Mouse (Mus musculus) forebrain, embryonic 11.5 days (tissue): ENCODE data around the gene Tmem258. TPM values are rescaled to one million over a fixed set of nuclear protein-coding genes. Genes with fewer than 3 reads are reported as not detected.

ENCODE experiments used
- ATAC-seq: fragments of 200-750 bp; cut with Nextera tagmentation; replicated peaks from 2 replicates; pipeline ENCODE4 v1.8.0; 2017; ENCODE audit warnings: moderate TSS enrichment; ENCODE audit not compliant: low FRiP score
- DNase-seq: peaks from one replicate; pipeline ENCODE4 v3.0.0-alpha.2; 2017; ENCODE audit warnings: low spot score
- H3K27ac ChIP-seq: fragments of 300-500 bp; sonication (generic); 2 replicates; pipeline ENCODE4 v1.5.1; 2014; ENCODE audit warnings: low read depth, low read length
- H3K27me3 ChIP-seq: fragments of 300-500 bp; sonication (generic); 2 replicates; pipeline ENCODE4 v1.6.1; 2014; ENCODE audit warnings: mild to moderate bottlenecking, low read length, mixed read lengths; ENCODE audit not compliant: control insufficient read depth, insufficient read depth
- H3K36me3 ChIP-seq: fragments of 300-500 bp; sonication (generic); 2 replicates; pipeline ENCODE4 v1.6.1; 2014; ENCODE audit warnings: mild to moderate bottlenecking, low read length, moderate library complexity, mixed read lengths; ENCODE audit not compliant: control insufficient read depth, insufficient read depth
- H3K4me1 ChIP-seq: fragments of 300-500 bp; sonication (generic); replicated peaks from 2 replicates; pipeline ENCODE4 v1.6.1; 2014; ENCODE audit warnings: low read length, mixed read lengths; ENCODE audit not compliant: control insufficient read depth, insufficient read depth
- H3K4me2 ChIP-seq: fragments of 300-500 bp; sonication (generic); 2 replicates; pipeline ENCODE4 v1.6.1; 2014; ENCODE audit warnings: low read depth, mild to moderate bottlenecking, low read length, moderate library complexity, mixed read lengths; ENCODE audit not compliant: severe bottlenecking
- H3K4me3 ChIP-seq: fragments of 300-500 bp; sonication (generic); 2 replicates; pipeline ENCODE4 v1.5.1; 2014; ENCODE audit warnings: low read depth, low read length
- H3K9ac ChIP-seq: fragments of 300-500 bp; sonication (generic); 2 replicates; pipeline ENCODE4 v1.6.1; 2014; ENCODE audit warnings: low read length
- H3K9me3 ChIP-seq: fragments of 300-500 bp; sonication (generic); 2 replicates; pipeline ENCODE4 v1.6.1; 2016; ENCODE audit warnings: low read length, mixed read lengths; ENCODE audit not compliant: control insufficient read depth
- WGBS: fragments of 180-500 bp; shearing (Covaris S2); extraction: QIAGEN DNeasy Blood & Tissue Kit; methylation state at CpG from one replicate; pipeline ENCODE4 v1.1.7; 2014; 5-methylcytosine and 5-hydroxymethylcytosine counted together
- polyA plus RNA-seq: library from polyadenylated mRNA; unstranded; fragments of >200 nt; fragmentation: Nextera tagmentation; extraction: Ambion mirVana; gene quantifications from 2 replicates; pipeline ENCODE4 v1.2.1, GENCODE M21; 2014

Tmem258 gene
- polyA plus RNA-seq, 1 experiment from 2014 or later: 330 TPM

- Histone ChIP-seq H3K4me1 (no peaks in the 10 kb centered on the region), H3K27me3 (no peaks in the 10 kb centered on the region), H3K27ac (no peak overlapping the region), H3K9me3 (no peaks in the 10 kb centered on the region), H3K4me2 (no peak overlapping the region), H3K9ac (no peak overlapping the region), H3K4me3 (no peak overlapping the region), H3K36me3 (no peaks in the 10 kb centered on the region)
- no peak for DNase-seq
- WGBS: 70% methylated on average over 6 of the region's 6 CpGs
- ATAC-seq: no peak
Measured at GRCm38 (mm10) chr19:10219593-10219992, 15.8 kb downstream of the Tmem258 start.

- no peak overlapping the region for H3K9ac ChIP-seq
- no peak overlapping the region for H3K27ac ChIP-seq
- H3K9me3 ChIP-seq: no peaks in the 10 kb centered on the region
- H3K4me2 ChIP-seq: no peak overlapping the region
- no peaks in the 10 kb centered on the region for H3K27me3 ChIP-seq
- ATAC-seq (no peak), DNase-seq (no peak)
- peaks cover 5% of the 10 kb centered on the region; the same call in 1 of the 2 replicates for H3K4me1 ChIP-seq
- no peaks in the 10 kb centered on the region for H3K36me3 ChIP-seq
- 72% methylated on average over 4 of the region's 4 CpGs for WGBS
- no peak overlapping the region for H3K4me3 ChIP-seq
Measured at GRCm38 (mm10) chr19:10221585-10221984, 17.8 kb downstream of the Tmem258 start.

DNA sequence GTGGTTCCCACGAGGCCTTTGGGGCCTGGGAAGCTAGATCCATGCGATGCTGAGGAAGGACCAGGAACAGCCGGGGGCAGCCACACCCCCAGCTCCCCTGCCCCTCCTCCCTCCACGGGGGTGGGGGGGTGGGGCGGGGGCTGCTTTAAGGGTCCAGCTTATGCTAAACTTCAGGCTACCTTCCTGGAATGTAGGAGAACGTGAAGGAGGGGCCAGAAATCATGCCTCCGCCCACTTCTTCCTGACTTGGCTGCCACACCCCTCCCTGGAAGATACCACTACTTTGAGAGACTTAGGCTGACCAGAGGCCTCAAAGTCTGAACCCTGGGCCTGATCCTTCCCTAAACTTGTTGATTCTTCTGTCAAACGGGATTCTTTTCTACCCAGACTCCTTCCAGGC is 18.8 kb downstream of the Tmem258 start:
- WGBS: 58% methylated on average over 8 of the region's 8 CpGs
- ATAC-seq: no peak
- no peak overlapping the region for H3K9ac ChIP-seq
- no peak overlapping the region for H3K27ac ChIP-seq
- no peaks in the 10 kb centered on the region for H3K9me3 ChIP-seq
- no peaks in the 10 kb centered on the region for H3K27me3 ChIP-seq
- no peak overlapping the region for H3K4me3 ChIP-seq
- H3K4me2 ChIP-seq: no peak overlapping the region
- H3K36me3 ChIP-seq: no peaks in the 10 kb centered on the region
- peaks cover 5% of the 10 kb centered on the region; the same call in 1 of the 2 replicates for H3K4me1 ChIP-seq
- DNase-seq: no peak

- H3K4me1 ChIP-seq: peaks cover 5% of the 10 kb centered on the region; the same call in 1 of the 2 replicates
- no peak overlapping the region for H3K27ac ChIP-seq
- no peaks in the 10 kb centered on the region for H3K9me3 ChIP-seq
- no peak overlapping the region for H3K4me3 ChIP-seq
- no peak overlapping the region for H3K4me2 ChIP-seq
- no peak overlapping the region for H3K9ac ChIP-seq
- no peak for ATAC-seq
- no peak for DNase-seq
- no peaks in the 10 kb centered on the region for H3K27me3 ChIP-seq
- 64% methylated on average over 2 of the region's 4 CpGs for WGBS
- H3K36me3 ChIP-seq: no peaks in the 10 kb centered on the region
Measured at GRCm38 (mm10) chr19:10223561-10223960, 19.7 kb downstream of the Tmem258 start.

DNA sequence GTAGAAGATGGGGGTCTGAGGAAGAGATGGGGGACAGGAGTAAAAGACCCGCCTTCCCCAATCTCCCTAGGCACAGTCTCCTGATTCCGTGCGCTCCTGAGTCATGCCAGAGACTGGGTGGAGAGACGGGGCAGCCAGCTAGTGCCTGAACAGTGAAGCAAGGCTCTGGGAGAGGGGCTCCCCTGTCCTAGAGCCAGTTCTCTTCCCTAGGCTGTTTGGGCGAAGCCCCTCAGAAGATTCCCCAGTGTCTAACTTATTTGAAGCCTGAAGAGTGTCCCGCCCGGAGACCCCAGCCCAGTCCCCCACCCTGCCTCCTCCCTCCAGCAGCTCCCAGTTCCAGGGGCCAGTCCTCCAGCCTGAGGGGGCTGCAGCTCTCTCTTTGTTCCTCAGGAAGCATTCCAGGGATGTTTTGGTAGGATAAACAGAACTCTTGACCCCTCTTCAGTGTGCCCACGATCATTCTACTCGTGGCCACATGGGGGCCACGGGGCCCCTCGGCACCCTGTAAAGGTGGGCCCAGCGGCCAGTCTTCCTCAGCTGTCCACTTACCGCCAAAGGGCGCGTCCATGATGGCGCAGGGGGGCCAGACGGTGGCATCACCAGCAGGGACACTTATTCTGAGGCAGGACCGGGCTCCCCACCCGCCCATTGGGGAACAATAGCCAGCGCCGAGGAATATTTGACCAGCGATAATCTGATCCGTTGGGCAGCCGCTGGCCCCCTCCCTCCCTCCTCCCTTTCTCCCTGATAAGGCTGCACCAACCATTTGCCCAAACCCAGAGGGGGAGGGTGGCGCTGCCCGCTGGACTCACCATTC is 21.0 kb downstream of the Tmem258 start:
- H3K36me3 ChIP-seq: no peaks in the 10 kb centered on the region
- H3K9me3 ChIP-seq: no peaks in the 10 kb centered on the region
- H3K27me3 ChIP-seq: no peaks in the 10 kb centered on the region
- H3K4me2 ChIP-seq: peak overlapping the region; percentile 35
- no peak overlapping the region for H3K4me3 ChIP-seq
- peaks cover 5% of the 10 kb centered on the region; the same call in 1 of the 2 replicates for H3K4me1 ChIP-seq
- DNase-seq: no peak
- 31% methylated on average over 26 of the region's 26 CpGs for WGBS
- ATAC-seq: peak; percentile 36; the same call in 1 of the 2 replicates
- peak overlapping the region; percentile 27; the same call in 1 of the 2 replicates for H3K9ac ChIP-seq
- H3K27ac ChIP-seq: no peak overlapping the region

GRCm38 (mm10) chr19:10225767-10226166 is 22.0 kb downstream of the Tmem258 start:
- ATAC-seq: no peak
- no peaks in the 10 kb centered on the region for H3K9me3 ChIP-seq
- no peaks in the 10 kb centered on the region for H3K27me3 ChIP-seq
- H3K4me1 ChIP-seq: peaks cover 5% of the 10 kb centered on the region; the same call in 1 of the 2 replicates
- H3K36me3 ChIP-seq: no peaks in the 10 kb centered on the region
- 88% methylated on average over 4 of the region's 4 CpGs for WGBS
- no peak overlapping the region; the same call in 1 of the 2 replicates for H3K4me2 ChIP-seq
- no peak overlapping the region for H3K4me3 ChIP-seq
- no peak overlapping the region for H3K27ac ChIP-seq
- no peak overlapping the region for H3K9ac ChIP-seq
- DNase-seq: no peak

DNA sequence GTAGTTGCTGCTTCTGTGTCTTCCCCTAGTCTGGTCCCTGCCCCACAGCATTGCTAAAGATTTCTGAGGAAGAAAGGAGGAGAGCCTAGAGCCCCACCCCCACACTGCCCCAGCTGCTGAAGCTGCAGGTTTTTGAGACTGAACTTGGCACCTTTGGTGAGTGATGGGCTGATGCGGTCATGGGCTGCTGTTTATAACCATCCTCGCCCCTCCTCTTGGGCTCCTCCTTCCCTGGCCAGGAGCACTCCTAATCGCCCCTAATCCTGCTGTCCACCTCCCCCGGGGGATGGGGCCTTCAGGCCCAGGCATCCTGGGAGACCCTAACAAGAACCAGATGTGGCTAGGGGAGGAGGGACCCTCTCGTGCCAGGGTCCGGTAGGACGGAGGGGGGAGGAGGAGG is 27.2 kb downstream of the Tmem258 start:
- Histone ChIP-seq H3K27me3 (no peaks in the 10 kb centered on the region), H3K36me3 (no peaks in the 10 kb centered on the region), H3K27ac (no peak overlapping the region), H3K4me1 (0 out of 2 replicates have a peak, but pooled peaks cover 3% of the 10 kb centered on the region), H3K4me2 (no peak overlapping the region), H3K9ac (peak overlapping the region; percentile 5; the same call in 1 of the 2 replicates), H3K9me3 (no peaks in the 10 kb centered on the region), H3K4me3 (no peak overlapping the region)
- DNase-seq (no peak), ATAC-seq (no peak)
- 9% methylated on average over 7 of the region's 7 CpGs for WGBS

DNA sequence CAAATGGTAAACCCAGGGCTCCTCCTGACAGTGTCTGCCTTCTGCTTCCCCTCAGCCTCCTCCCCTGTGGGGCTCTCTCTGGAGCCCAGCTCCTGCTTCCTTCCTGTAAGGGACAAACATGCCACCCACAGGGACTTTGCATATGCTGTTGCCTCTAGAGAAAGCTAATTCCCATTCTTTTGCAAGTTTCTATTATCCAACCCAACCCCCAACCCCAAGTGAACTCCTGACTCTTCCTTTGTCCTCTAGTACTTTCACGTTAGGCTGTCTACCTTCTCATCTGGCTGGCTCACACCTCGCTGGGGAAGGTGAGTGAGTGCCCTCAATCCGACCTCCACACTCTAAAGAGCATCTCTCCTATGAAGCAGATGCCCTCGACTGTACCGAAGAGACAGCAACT is 28.1 kb downstream of the Tmem258 start:
- ATAC-seq (no peak), DNase-seq (no peak)
- Histone ChIP-seq H3K9ac (no peak overlapping the region), H3K36me3 (no peaks in the 10 kb centered on the region), H3K4me1 (0 out of 2 replicates have a peak, but pooled peaks cover 3% of the 10 kb centered on the region), H3K27ac (no peak overlapping the region), H3K27me3 (no peaks in the 10 kb centered on the region), H3K4me2 (no peak overlapping the region), H3K9me3 (no peaks in the 10 kb centered on the region), H3K4me3 (no peak overlapping the region)
- WGBS: 11% methylated on average over 5 of the region's 5 CpGs
